Mouse (Mus musculus): ENCODE data around the gene Gabre. TPM values are rescaled to one million over a fixed set of nuclear protein-coding genes. Genes with fewer than 3 reads are reported as not detected.

Gene Gabre
- under 1 TPM in 1 of 26 experiments, not detected in 25; 0.13 TPM for total RNA-seq (2018; cell fraction: chromatin; rRNA removed)
- total RNA-seq (2018; cell fraction: cytosol; rRNA removed): not detected
- total RNA-seq (2018; cell fraction: nucleus; rRNA removed): not detected
- not detected in 3 replicates for polyA plus RNA-seq (2018)

DNA sequence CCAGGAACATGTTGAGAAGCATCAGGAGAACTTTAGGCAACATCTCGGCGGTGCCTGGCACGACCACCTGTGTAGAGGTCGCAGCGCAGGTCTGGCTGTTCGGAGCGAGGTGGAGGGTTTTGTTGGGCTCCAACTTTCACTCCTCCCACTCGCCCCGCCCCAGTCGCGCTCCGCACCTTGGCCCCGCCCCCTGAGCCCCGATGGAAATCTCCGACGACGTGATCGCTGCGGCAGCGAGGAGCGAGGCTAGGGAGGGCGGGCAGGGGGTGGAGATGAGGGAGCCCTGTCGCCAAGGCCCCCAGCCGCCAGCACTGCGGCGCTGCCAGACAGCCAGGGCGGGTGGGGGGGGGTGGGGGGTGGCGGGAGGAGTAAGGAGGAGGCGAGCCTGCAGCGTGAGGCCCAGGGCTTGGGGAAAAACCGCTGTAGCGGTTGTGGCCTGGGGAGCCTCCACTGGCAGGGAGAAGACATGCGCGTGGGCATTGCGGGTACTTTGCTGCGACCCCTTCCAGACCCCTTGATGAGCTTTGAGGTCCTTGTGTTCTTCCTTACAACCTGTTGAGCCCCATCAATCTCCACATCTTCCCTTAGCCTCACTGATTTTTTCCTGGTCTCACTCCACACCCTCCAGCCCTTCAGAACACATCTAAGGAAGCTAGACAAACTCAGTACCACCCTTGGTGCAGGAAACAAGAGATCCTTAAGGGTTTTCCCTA is at the start of gene Gabre:
Gene Gabre (minus strand): TSS at position 145 of the 713 bp plus-strand sequence.
- Histone ChIP-seq H3K79me2 (ENCODE audit: inconsistent target) (no peaks in the 10 kb centered on the region), H3K36me3 (ENCODE audit: inconsistent target) (no peaks in the 10 kb centered on the region), H3K4me3 (ENCODE audit: inconsistent target) (no peak within 1 kb of the TSS), H3K27ac (no peak within 1 kb of the TSS)
- 20% methylated on average over 24 of the region's 36 CpGs for WGBS (ENCODE audit: missing documents)

DNA sequence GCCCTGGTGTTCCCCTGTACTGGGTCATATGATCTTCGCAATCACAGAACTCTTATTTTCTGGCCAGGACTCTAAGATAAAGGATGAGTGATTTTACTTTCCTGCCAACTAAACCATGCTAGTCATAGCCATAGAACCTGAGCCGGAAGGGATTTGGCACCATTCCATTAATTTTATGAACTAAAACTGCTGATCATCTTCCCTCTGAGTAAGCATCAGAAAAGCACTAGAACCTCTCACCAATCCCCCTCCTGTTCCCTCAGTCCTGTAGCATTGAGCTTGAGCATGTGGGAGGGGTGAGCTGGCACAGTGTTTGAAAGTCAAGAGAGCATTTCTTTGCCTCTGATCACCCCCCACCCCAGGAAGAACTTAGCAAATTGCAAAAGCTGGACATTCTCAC is 23.2 kb upstream of the Gabre start:
- H3K79me2 ChIP-seq (ENCODE audit: inconsistent target): no peaks in the 10 kb centered on the region
- no peak overlapping the region for H3K27ac ChIP-seq
- no peaks in the 10 kb centered on the region for H3K36me3 ChIP-seq (ENCODE audit: inconsistent target)
- 100% methylated on average over 2 of the region's 2 CpGs for WGBS (ENCODE audit: missing documents)
- H3K4me3 ChIP-seq (ENCODE audit: inconsistent target): no peak overlapping the region

DNA sequence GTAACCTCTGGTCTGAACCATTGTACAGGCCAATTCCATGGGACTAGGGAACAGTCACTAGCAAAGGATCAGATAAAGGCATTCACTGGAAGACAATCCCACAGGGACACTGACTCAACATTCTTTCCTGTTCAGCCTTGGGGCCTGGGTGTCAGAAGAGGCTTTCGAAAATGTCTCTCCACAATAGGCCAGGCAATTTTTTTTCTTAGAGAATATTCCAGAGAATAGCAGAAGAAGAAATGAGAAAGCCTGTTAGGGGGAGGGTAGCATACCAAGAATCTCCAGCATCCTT is 715 bp upstream of the Gabre start:
- H3K36me3 ChIP-seq (ENCODE audit: inconsistent target): no peaks in the 10 kb centered on the region
- WGBS (ENCODE audit: missing documents): 80% methylated on average over 1 of the region's 1 CpGs
- no peak overlapping the region for H3K27ac ChIP-seq
- no peak overlapping the region for H3K4me3 ChIP-seq (ENCODE audit: inconsistent target)
- H3K79me2 ChIP-seq (ENCODE audit: inconsistent target): no peaks in the 10 kb centered on the region

DNA sequence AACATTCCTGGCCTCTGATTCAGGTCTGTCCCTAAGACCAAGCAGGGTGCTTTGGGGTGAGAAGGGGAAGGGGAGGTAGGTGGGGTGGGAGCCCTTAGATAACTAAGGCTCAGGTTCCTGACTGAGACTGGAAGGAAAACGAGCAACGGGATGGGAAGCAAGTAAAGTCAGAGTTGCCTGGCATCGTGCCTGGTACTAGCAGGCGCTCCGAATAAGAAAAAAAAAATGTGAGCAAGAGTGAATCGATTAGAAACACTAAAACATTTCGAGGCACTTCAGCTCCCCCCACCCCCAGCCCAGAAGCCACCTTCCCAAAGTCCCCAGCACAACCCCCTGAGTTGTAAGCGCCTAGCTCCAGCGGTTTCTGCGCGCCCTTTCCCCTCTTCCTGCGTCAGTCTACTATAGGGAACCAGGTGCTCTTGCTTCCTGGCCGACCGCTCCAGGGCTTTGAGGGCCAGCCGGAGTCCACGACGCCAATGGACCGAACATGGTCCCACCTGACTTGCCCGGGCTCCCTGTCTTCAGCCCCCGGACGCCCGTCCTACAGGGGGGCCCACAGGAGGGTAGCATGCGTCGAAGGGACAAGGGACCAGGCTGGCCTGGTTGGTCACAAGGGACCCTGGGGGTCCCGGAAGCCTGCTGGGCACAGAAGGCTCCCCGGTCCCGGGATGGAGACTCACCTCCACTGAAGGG is 491 bp downstream of the Gabre start:
- Histone ChIP-seq H3K27ac (no peak overlapping the region), H3K36me3 (ENCODE audit: inconsistent target) (no peaks in the 10 kb centered on the region), H3K4me3 (ENCODE audit: inconsistent target) (no peak overlapping the region), H3K79me2 (ENCODE audit: inconsistent target) (no peaks in the 10 kb centered on the region)
- 27% methylated on average over 24 of the region's 27 CpGs for WGBS (ENCODE audit: missing documents)

DNA sequence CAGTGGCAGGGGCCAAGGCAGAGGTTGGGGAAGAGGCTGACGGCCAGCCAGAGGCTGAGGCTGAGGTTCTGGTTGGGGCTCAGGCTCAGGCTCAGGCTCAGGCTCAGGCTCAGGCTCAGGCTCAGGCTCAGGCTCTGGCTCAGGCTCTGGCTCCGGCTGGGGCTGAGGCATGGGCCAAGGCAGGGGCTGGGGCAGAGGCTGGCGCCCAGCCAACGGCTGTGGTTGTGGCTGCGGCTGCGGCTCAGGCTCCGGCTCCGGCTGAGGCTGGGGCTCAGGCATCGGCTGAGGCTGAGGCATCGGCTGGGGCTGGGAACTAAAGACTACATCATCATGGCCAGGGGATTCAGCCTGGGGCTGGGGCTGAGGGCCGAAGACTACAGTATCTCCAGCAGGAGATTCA is 4.0 kb downstream of the Gabre start:
- WGBS (ENCODE audit: missing documents): 45% methylated on average over 8 of the region's 11 CpGs
- Histone ChIP-seq H3K4me3 (ENCODE audit: inconsistent target) (no peak overlapping the region), H3K79me2 (ENCODE audit: inconsistent target) (no peaks in the 10 kb centered on the region), H3K27ac (no peak overlapping the region), H3K36me3 (ENCODE audit: inconsistent target) (no peaks in the 10 kb centered on the region)

DNA sequence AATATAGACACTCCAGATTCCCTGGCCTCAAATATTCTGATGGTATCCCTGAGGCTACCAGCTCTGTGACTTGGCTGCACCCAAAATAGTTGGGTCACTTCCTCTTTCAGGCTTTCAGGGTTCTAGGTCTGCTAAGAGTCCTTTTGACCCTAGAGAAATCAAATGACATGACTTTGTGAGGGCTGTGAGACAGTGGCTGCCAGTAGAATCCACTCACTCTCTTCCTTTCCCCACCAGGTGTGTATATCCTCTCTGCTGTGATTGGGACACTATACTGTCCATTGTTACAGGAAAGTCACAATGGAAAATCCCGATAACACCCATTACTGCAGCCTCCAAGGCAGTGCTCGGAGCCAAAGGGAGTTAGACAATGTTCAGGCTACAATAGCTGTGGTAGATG is 52.9 kb downstream of the Gabre start, which contains the start of gene Magea4:
Gene Magea4 (plus strand): TSS at position 301 of the 400 bp plus-strand sequence.
- Histone ChIP-seq H3K4me3 (ENCODE audit: inconsistent target) (no peak within 1 kb of the TSS), H3K27ac (no peak within 1 kb of the TSS), H3K36me3 (ENCODE audit: inconsistent target) (no peaks in the 10 kb centered on the region), H3K79me2 (ENCODE audit: inconsistent target) (no peaks in the 10 kb centered on the region)
- 83% methylated on average over 2 of the region's 2 CpGs for WGBS (ENCODE audit: missing documents)

Other genes starting within 250 kb of the Gabre start
- gene Magea4, start 52.8 kb downstream of the Gabre start, polyA plus RNA-seq (2018): not detected in 3 replicates
- gene Magea10, start 112.1 kb upstream of the Gabre start, polyA plus RNA-seq (2018): not detected in 3 replicates

All from macrophage (primary cell).